Mouse (Mus musculus) hindbrain, embryonic 16.5 days (tissue): Measurements from ENCODE around the gene Zfp365. TPM values are rescaled to one million over a fixed set of nuclear protein-coding genes. Genes with fewer than 3 reads are reported as not detected.

Experiments
- ATAC-seq: fragments of 200-750 bp; cut with Nextera tagmentation; 2 replicates; pipeline ENCODE4 v1.8.0; 2017; ENCODE audit warnings: moderate TSS enrichment, moderate library complexity
- H3K27ac ChIP-seq: fragments of 300-500 bp; sonication (generic); 2 replicates; pipeline ENCODE4 v1.5.1; 2014; ENCODE audit warnings: low read depth, mild to moderate bottlenecking, control low read depth, low read length, moderate library complexity
- H3K27me3 ChIP-seq: fragments of 300-500 bp; sonication (generic); replicated peaks from 2 replicates; pipeline ENCODE4 v1.6.1; 2014; ENCODE audit warnings: low read length; ENCODE audit not compliant: control insufficient read depth, insufficient read depth
- H3K36me3 ChIP-seq: fragments of 300-500 bp; sonication (generic); 2 replicates; pipeline ENCODE4 v1.6.1; 2014; ENCODE audit warnings: mild to moderate bottlenecking, low read length, moderate library complexity, mixed read lengths; ENCODE audit not compliant: control insufficient read depth, insufficient read depth
- H3K4me1 ChIP-seq: fragments of 300-500 bp; sonication (generic); 2 replicates; pipeline ENCODE4 v1.6.1; 2014; ENCODE audit warnings: low read depth, low read length; ENCODE audit not compliant: control insufficient read depth, insufficient read depth
- H3K4me2 ChIP-seq: fragments of 300-500 bp; sonication (generic); 2 replicates; pipeline ENCODE4 v1.6.1; 2014; ENCODE audit warnings: mild to moderate bottlenecking, low read length, control low read depth, moderate library complexity
- H3K4me3 ChIP-seq: fragments of 300-500 bp; sonication (generic); 2 replicates; pipeline ENCODE4 v1.5.1; 2014; ENCODE audit warnings: mild to moderate bottlenecking, low read length, control low read depth, moderate library complexity
- H3K9ac ChIP-seq: fragments of 300-500 bp; sonication (generic); 2 replicates; pipeline ENCODE4 v1.6.1; 2014; ENCODE audit warnings: low read depth, mild to moderate bottlenecking, control low read depth, low read length, moderate library complexity
- H3K9me3 ChIP-seq: fragments of 300-500 bp; sonication (generic); 2 replicates; pipeline ENCODE4 v1.6.1; 2014; ENCODE audit warnings: mild to moderate bottlenecking, low read length, moderate library complexity; ENCODE audit not compliant: control insufficient read depth
- WGBS: fragments of 180-500 bp; shearing (Covaris S2); extraction: QIAGEN DNeasy Blood & Tissue Kit; methylation state at CpG from one replicate; pipeline ENCODE4 v1.1.7; 2014; 5-methylcytosine and 5-hydroxymethylcytosine counted together
- polyA plus RNA-seq: library from polyadenylated mRNA; unstranded; fragments of >200 nt; fragmentation: Nextera tagmentation; extraction: Ambion mirVana; gene quantifications from 2 replicates; pipeline ENCODE4 v1.2.1, GENCODE M21; 2015

Zfp365 gene
- polyA plus RNA-seq, 1 experiment from 2014 or later: 7.5 TPM

DNA sequence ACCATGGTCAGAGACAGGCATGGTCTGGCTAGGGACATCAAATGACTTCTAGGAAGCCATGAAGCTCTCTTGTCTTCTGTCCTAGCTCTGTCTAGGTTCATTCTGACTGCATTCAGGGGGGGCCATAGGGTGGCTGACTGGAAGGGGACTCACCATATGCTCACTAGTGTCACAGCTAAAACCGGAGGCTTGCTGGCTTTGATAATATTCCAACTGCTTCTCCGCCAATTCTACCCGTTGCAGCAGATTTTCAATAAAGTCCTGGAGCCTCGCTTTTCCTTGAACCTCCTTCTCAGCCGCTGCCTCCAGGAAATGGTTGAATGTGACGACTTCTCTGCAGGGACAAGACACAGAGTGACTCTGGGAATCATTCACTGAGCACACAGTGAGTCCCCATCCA, 15.2 kb downstream of the Zfp365 start:
- no peak overlapping the region for H3K27ac ChIP-seq
- H3K4me1 ChIP-seq: no peaks in the 10 kb centered on the region
- H3K36me3 ChIP-seq: peaks cover 4% of the 10 kb centered on the region; the same call in 1 of the 2 replicates
- WGBS: 82% methylated on average over 6 of the region's 6 CpGs
- H3K9ac ChIP-seq: no peak overlapping the region
- no peak overlapping the region for H3K4me3 ChIP-seq
- ATAC-seq: no peak
- H3K9me3 ChIP-seq: no peaks in the 10 kb centered on the region
- no peak overlapping the region for H3K4me2 ChIP-seq
- H3K27me3 ChIP-seq: no peaks in the 10 kb centered on the region

DNA sequence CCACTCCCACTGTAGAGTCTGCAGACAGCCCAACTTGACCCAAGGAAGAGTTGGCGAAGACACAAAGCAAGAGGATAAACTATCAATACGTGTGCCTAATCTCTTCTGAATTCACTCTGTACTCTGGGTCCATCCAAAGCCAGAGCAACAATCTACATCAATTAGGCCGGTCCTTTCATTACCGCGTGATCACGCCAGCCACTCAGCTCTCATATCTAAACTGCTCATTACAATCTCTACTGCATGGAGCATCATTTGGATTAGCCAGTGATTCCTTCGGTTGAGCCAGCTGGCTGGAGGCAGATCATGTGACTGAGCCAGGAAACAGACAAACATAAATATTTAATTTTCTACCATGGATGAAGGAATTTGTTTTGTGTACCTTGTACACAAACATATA, 17.8 kb downstream of the Zfp365 start:
- H3K36me3 ChIP-seq: peaks cover 4% of the 10 kb centered on the region; the same call in 1 of the 2 replicates
- H3K9me3 ChIP-seq: no peaks in the 10 kb centered on the region
- H3K9ac ChIP-seq: no peak overlapping the region
- H3K4me2 ChIP-seq: no peak overlapping the region
- H3K27ac ChIP-seq: no peak overlapping the region
- 88% methylated on average over 7 of the region's 7 CpGs for WGBS
- H3K4me3 ChIP-seq: no peak overlapping the region
- no peaks in the 10 kb centered on the region for H3K27me3 ChIP-seq
- no peak for ATAC-seq
- no peaks in the 10 kb centered on the region for H3K4me1 ChIP-seq

DNA sequence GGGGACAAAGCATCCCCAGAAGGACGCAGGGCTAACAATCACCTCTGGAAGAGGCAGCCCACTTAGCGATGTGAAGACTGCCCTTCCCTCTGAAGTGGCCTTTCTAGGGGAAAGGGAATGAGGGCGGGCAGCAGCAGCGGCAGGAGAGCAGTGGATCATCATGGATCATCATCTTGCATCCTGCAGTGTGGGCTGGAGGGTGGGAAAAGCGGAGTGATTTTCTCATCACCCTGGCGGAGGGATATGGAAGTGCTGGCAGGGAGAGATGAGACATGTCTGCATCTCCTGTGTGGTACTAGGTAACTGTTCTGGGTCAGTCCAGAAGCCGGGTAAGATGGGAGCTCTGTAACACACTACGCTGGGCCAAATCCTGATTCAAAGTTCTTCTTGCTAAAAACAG, 18.4 kb downstream of the Zfp365 start:
- WGBS: 61% methylated on average over 8 of the region's 8 CpGs
- H3K27ac ChIP-seq: no peak overlapping the region
- no peaks in the 10 kb centered on the region for H3K27me3 ChIP-seq

DNA sequence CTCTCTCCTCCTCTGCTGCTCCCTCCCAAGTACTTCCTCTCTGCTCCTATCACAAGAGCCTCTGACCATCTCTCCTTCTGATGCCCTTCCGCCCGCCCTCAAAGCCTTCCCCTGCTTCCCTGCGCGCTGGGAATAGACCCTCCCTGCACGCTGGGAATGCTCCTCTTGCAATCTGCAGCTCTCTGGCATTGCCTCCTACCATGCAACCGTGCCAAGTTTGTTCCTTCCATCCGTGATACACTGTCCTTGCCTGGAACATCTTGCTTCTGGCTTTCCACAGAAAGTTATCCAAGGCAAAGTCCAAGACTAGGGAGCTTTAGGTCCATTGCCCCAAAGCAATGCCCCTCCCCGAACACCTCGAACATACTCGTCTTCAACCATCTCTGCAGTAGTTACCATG, 19.2 kb downstream of the Zfp365 start:
- Histone ChIP-seq H3K4me2 (no peak overlapping the region), H3K9ac (no peak overlapping the region), H3K27me3 (no peaks in the 10 kb centered on the region), H3K36me3 (peaks cover 5% of the 10 kb centered on the region), H3K27ac (no peak overlapping the region), H3K4me1 (no peaks in the 10 kb centered on the region), H3K4me3 (no peak overlapping the region), H3K9me3 (no peaks in the 10 kb centered on the region)
- 77% methylated on average over 10 of the region's 10 CpGs for WGBS
- no peak for ATAC-seq

More for the DNA sequence above, 18.4 kb downstream of the Zfp365 start:
- Histone ChIP-seq H3K36me3 (peaks cover 4% of the 10 kb centered on the region; the same call in 1 of the 2 replicates), H3K4me3 (no peak overlapping the region), H3K4me2 (no peak overlapping the region), H3K4me1 (no peaks in the 10 kb centered on the region), H3K9me3 (no peaks in the 10 kb centered on the region), H3K9ac (no peak overlapping the region)
- no peak for ATAC-seq

DNA sequence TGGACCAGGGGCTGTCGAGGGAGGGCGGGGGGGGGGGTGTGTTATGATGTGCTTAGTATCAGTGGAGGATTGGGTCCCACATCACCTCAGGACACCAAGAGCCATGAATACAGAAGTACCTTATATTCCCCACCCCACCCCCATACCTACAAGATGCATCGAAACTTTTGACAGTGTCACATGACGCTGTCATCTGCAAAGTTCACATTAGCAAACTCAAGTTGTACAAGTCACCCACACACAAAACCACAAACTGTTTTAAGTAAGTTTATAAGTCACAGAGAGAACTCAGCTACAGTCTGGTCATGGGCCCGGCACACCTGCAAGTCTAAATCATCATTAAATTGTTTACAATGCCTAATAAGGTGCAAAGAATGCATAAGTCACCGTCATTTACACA, 21.3 kb downstream of the Zfp365 start:
- no peak overlapping the region for H3K4me2 ChIP-seq
- H3K36me3 ChIP-seq: peaks cover 2% of the 10 kb centered on the region; the same call in 1 of the 2 replicates
- no peaks in the 10 kb centered on the region for H3K9me3 ChIP-seq
- H3K27ac ChIP-seq: no peak overlapping the region
- no peak for ATAC-seq
- 94% methylated on average over 5 of the region's 6 CpGs for WGBS
- H3K9ac ChIP-seq: no peak overlapping the region
- H3K27me3 ChIP-seq: no peaks in the 10 kb centered on the region
- H3K4me3 ChIP-seq: no peak overlapping the region
- H3K4me1 ChIP-seq: no peaks in the 10 kb centered on the region

DNA sequence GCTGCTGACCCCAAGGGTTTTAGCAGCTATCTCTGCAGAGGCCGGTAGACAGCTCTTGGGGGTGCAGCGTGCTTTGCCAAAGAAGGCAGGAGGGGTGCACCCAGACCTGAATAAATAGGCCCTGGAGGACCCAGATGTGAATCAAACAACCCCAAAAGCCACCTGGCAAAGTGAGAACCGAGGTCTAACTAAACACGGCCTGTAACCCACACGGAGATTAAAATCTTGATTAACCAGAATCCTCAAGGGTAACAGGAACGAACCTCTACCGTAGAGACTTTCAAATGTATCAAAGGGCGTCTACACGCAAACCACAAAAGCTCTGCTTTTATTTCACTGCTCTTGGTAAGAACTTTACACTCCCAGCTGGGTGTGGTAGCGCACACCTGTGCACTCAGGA, 24.5 kb downstream of the Zfp365 start:
- peaks cover 2% of the 10 kb centered on the region; the same call in 1 of the 2 replicates for H3K36me3 ChIP-seq
- 94% methylated on average over 10 of the region's 10 CpGs for WGBS

DNA sequence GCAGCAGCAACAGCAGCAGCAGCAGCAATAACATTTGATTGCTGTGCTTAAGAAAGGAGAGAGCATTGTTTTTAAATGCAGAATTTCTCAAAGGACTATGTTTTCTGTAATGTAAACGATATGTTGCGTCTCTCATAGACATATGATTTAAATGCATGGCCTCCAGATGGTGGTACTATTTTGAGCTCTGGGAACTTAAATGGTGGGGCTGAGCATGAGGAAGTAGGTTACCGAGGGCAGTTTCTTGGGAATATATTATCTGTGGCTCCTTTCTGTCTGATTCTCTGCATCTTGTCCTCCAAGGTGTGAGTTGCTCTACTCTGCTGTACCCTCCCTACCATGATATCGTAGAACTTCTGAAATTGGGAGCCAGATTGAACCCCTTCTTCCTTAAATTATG, 31.8 kb downstream of the Zfp365 start:
- Histone ChIP-seq H3K27me3 (no peaks in the 10 kb centered on the region), H3K9ac (no peak overlapping the region), H3K4me3 (no peak overlapping the region), H3K4me1 (no peaks in the 10 kb centered on the region), H3K4me2 (no peak overlapping the region), H3K9me3 (no peaks in the 10 kb centered on the region), H3K27ac (no peak overlapping the region), H3K36me3 (no peaks in the 10 kb centered on the region)
- 88% methylated on average over 4 of the region's 4 CpGs for WGBS
- ATAC-seq: no peak

More for the DNA sequence above, 24.5 kb downstream of the Zfp365 start:
- no peak for ATAC-seq
- Histone ChIP-seq H3K4me3 (no peak overlapping the region), H3K27me3 (no peaks in the 10 kb centered on the region), H3K9me3 (no peaks in the 10 kb centered on the region), H3K4me1 (no peaks in the 10 kb centered on the region), H3K4me2 (no peak overlapping the region), H3K9ac (no peak overlapping the region), H3K27ac (no peak overlapping the region)

DNA sequence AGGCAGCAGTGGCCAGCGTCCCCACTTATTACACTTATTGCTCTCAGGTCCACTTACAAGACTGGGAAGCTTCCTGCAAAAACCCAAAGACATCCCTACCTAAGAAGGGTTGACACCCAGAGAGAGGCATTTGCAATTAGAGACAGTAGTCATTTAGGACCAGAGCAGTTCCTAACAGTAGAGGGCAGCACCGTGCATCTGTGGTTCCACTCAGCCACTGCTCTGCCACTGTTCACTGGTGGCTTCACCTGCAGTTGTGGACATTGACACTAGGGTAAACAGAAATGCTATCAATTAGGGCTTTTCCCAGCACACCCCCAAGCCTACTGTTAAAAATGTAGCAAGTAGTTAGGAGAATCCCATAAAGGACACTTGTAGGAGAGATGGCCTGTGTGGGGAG, 40.7 kb downstream of the Zfp365 start:
- no peaks in the 10 kb centered on the region for H3K4me1 ChIP-seq
- H3K9me3 ChIP-seq: no peaks in the 10 kb centered on the region
- H3K4me2 ChIP-seq: no peak overlapping the region
- 0 out of 2 replicates have a peak, but pooled peaks have one; percentile 11 for ATAC-seq
- H3K9ac ChIP-seq: no peak overlapping the region
- no peaks in the 10 kb centered on the region for H3K27me3 ChIP-seq
- H3K36me3 ChIP-seq: no peaks in the 10 kb centered on the region
- H3K4me3 ChIP-seq: no peak overlapping the region
- 20% methylated on average over 2 of the region's 2 CpGs for whole genome bisulfite sequencing
- H3K27ac ChIP-seq: no peak overlapping the region

DNA sequence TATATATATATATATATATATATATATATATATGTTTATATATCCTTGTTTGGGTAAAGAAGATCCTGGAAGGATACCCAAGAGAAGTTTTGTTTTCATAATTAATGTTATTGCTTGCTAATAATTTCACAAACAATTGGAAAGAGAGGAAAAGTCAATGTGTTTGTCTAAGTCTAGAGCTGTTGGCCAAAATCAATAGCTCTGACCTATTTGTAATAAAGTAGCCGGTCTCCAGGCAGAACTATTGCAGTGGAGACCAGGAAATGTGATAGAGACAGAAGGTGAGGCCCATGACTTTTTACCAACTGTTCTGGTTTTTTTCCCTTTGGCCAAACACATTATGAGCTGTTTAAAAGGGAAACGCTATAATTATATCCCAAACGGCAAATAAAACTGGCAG, 44.2 kb downstream of the Zfp365 start:
- Histone ChIP-seq H3K9ac (no peak overlapping the region), H3K27ac (no peak overlapping the region), H3K4me2 (no peak overlapping the region), H3K9me3 (no peaks in the 10 kb centered on the region), H3K4me1 (no peaks in the 10 kb centered on the region), H3K36me3 (no peaks in the 10 kb centered on the region), H3K27me3 (no peaks in the 10 kb centered on the region), H3K4me3 (no peak overlapping the region)
- ATAC-seq: no peak
- 87% methylated on average over 3 of the region's 3 CpGs for WGBS

DNA sequence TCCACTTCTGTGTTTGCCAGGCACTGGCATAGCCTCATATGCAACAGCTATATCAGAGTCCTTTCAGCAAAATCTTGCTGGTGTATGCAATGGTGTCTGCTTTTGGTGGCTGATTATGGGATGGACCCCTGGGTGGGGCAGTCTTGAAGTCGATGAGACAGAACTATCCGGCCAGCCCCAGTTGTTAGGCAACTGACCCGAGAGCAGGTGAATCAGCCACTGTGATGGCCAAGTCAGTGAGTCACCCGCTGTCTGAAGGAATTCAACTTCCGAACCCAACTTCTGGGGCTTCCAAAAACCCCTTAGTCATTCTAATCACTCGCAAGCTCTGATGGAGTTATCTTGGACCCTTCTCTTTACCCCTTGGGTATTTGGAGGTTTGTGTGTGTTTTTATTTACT, 46.6 kb downstream of the Zfp365 start:
- no peaks in the 10 kb centered on the region for H3K9me3 ChIP-seq
- H3K27ac ChIP-seq: no peak overlapping the region
- no peaks in the 10 kb centered on the region for H3K4me1 ChIP-seq
- H3K27me3 ChIP-seq: no peaks in the 10 kb centered on the region
- H3K4me3 ChIP-seq: no peak overlapping the region
- no peaks in the 10 kb centered on the region for H3K36me3 ChIP-seq
- ATAC-seq: no peak
- H3K4me2 ChIP-seq: no peak overlapping the region
- WGBS: 90% methylated on average over 6 of the region's 6 CpGs
- no peak overlapping the region for H3K9ac ChIP-seq
